Mouse (Mus musculus) stomach, postnatal 0 days (tissue): Measurements from ENCODE around the gene Cep170.

Experiments used
- CTCF ChIP-seq: IDR thresholded peaks from 2 replicates; pipeline ENCODE4 v1.5.1; 2016; ENCODE audit warnings: antibody characterized with exemption, low read depth, mild to moderate bottlenecking, moderate library complexity
- EP300 ChIP-seq: optimal IDR thresholded peaks from 2 replicates; pipeline ENCODE3; 2016; ENCODE audit warnings: antibody characterized with exemption

DNA sequence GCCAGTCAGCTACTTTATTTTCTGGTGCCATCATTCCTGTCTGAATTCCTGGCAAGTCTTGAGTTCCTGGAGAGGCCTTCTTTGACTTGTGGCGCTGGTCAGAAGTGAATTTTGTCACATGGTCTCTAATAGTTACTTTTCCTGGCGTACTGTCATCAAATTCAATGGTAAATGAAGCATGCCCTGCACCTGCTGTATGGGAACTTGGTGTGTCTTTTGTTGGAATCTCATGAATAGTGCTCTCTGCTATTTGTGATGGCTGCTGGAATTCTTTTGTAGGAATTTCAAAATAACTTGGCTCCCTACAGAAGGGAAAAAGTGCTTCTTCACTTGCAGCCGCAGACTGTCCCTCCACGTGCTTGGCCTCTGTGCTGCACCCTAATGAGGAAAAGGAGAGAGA is 39.3 kb downstream of the Cep170 start:
- no peak for TF ChIP-seq EP300
- TF ChIP-seq CTCF = no peak
